Mouse (Mus musculus): Measurements from ENCODE around the gene Pnrc2. TPM values are rescaled to one million over a fixed set of nuclear protein-coding genes. Genes with fewer than 3 reads are reported as not detected.

Pnrc2 gene
- 342 to 380 TPM (median 364 TPM) in 3 replicates for total RNA-seq (2017)

GRCm38 (mm10) chr4:135873526-135874202 lies at the start of gene Pnrc2:
TSS of gene Pnrc2 (minus strand) at chr4:135873850.
- ATAC-seq (replicated peaks; ENCODE audit: insufficient number of reproducible peaks, low FRiP score, low TSS enrichment, poor library complexity, severe bottlenecking): peak; percentile 55

- ATAC-seq (replicated peaks; ENCODE audit: insufficient number of reproducible peaks, low FRiP score, low TSS enrichment, poor library complexity, severe bottlenecking): no peak
Measured at GRCm38 (mm10) chr4:135922190-135922589, 48.5 kb upstream of the Pnrc2 start.

- no peak for ATAC-seq (replicated peaks; ENCODE audit: insufficient number of reproducible peaks, low FRiP score, low TSS enrichment, poor library complexity, severe bottlenecking)
Measured at GRCm38 (mm10) chr4:135921257-135922120, 47.8 kb upstream of the Pnrc2 start.

- ATAC-seq (replicated peaks; ENCODE audit: insufficient number of reproducible peaks, low FRiP score, low TSS enrichment, poor library complexity, severe bottlenecking): peak; percentile 83
Measured at GRCm38 (mm10) chr4:135920304-135921241, 46.9 kb upstream of the Pnrc2 start, which contains the start of gene Fuca1. TSS of gene Fuca1 (plus strand) at chr4:135920735.

GRCm38 (mm10) chr4:135919280-135919639 lies 45.6 kb upstream of the Pnrc2 start:
- peak; percentile 42 for ATAC-seq (replicated peaks; ENCODE audit: insufficient number of reproducible peaks, low FRiP score, low TSS enrichment, poor library complexity, severe bottlenecking)

- ATAC-seq (replicated peaks; ENCODE audit: insufficient number of reproducible peaks, low FRiP score, low TSS enrichment, poor library complexity, severe bottlenecking): peak; percentile 74
Measured at GRCm38 (mm10) chr4:135918635-135919279, 45.1 kb upstream of the Pnrc2 start.

- no peak for ATAC-seq (replicated peaks; ENCODE audit: insufficient number of reproducible peaks, low FRiP score, low TSS enrichment, poor library complexity, severe bottlenecking)
Measured at GRCm38 (mm10) chr4:135913433-135913832, 39.8 kb upstream of the Pnrc2 start.

- no peak for ATAC-seq (replicated peaks; ENCODE audit: insufficient number of reproducible peaks, low FRiP score, low TSS enrichment, poor library complexity, severe bottlenecking)
Measured at GRCm38 (mm10) chr4:135912835-135913234, 39.2 kb upstream of the Pnrc2 start.

GRCm38 (mm10) chr4:135912164-135912563 lies 38.5 kb upstream of the Pnrc2 start:
- no peak for ATAC-seq (replicated peaks; ENCODE audit: insufficient number of reproducible peaks, low FRiP score, low TSS enrichment, poor library complexity, severe bottlenecking)

GRCm38 (mm10) chr4:135911531-135911930 lies 37.9 kb upstream of the Pnrc2 start:
- peak; percentile 50; the same call in 1 of the 2 replicates for ATAC-seq (replicated peaks; ENCODE audit: insufficient number of reproducible peaks, low FRiP score, low TSS enrichment, poor library complexity, severe bottlenecking)

- ATAC-seq (replicated peaks; ENCODE audit: insufficient number of reproducible peaks, low FRiP score, low TSS enrichment, poor library complexity, severe bottlenecking): no peak
Measured at GRCm38 (mm10) chr4:135909326-135910066, 35.8 kb upstream of the Pnrc2 start.

- no peak for ATAC-seq (replicated peaks; ENCODE audit: insufficient number of reproducible peaks, low FRiP score, low TSS enrichment, poor library complexity, severe bottlenecking)
Measured at GRCm38 (mm10) chr4:135906633-135907032, 33.0 kb upstream of the Pnrc2 start.

- no peak for ATAC-seq (replicated peaks; ENCODE audit: insufficient number of reproducible peaks, low FRiP score, low TSS enrichment, poor library complexity, severe bottlenecking)
Measured at GRCm38 (mm10) chr4:135904810-135905209, 31.2 kb upstream of the Pnrc2 start.

- no peak for ATAC-seq (replicated peaks; ENCODE audit: insufficient number of reproducible peaks, low FRiP score, low TSS enrichment, poor library complexity, severe bottlenecking)
Measured at GRCm38 (mm10) chr4:135902606-135903242, 29.1 kb upstream of the Pnrc2 start.

GRCm38 (mm10) chr4:135900008-135900407 lies 26.4 kb upstream of the Pnrc2 start:
- 0 out of 2 replicates have a peak, but pooled peaks have one; percentile 9 for ATAC-seq (replicated peaks; ENCODE audit: insufficient number of reproducible peaks, low FRiP score, low TSS enrichment, poor library complexity, severe bottlenecking)

- peak; percentile 73 for ATAC-seq (replicated peaks; ENCODE audit: insufficient number of reproducible peaks, low FRiP score, low TSS enrichment, poor library complexity, severe bottlenecking)
Measured at GRCm38 (mm10) chr4:135899050-135899448, 25.4 kb upstream of the Pnrc2 start.

GRCm38 (mm10) chr4:135898380-135899049 lies 24.9 kb upstream of the Pnrc2 start:
- peak; percentile 91 for ATAC-seq (replicated peaks; ENCODE audit: insufficient number of reproducible peaks, low FRiP score, low TSS enrichment, poor library complexity, severe bottlenecking)
